Mouse (Mus musculus) adipose tissue, adult 10 weeks (tissue): ENCODE data around the gene Art5. TPM values are rescaled to one million over a fixed set of nuclear protein-coding genes. Genes with fewer than 3 reads are reported as not detected.

Experiments
- polyA plus RNA-seq: library from polyadenylated mRNA; stranded (reverse); fragments of 350-450 nt; fragmentation: Illumina TruSeq; extraction: RNeasy Lipid Tissue Mini Kit (QIAGEN cat#74804); gene quantifications from one replicate; pipeline ENCODE4 v1.2.3, GENCODE M21; 2014; ENCODE audit warnings: low read depth, low replicate concordance

The Art5 gene
- polyA plus RNA-seq: 2.0 TPM

DNA sequence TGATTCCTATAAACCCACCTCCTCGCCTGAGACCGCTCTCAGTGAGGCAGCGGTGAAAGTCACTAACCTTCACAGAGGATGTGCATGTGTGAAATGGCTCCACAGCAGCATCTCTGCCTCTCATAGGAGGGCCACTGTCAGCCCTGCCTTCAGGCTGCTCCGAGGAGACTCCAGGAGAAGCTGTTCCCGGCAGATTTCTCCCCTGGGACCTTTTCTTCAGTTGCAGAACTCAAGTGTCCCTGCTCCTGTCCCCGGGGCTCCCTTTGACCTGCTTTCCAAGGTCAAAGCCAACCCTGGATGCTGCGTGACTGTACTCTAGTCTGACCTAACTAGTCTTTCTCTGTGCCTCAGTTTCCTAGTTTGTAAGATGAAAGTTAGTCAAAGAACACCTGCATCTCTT, at the start of gene Art5:
Art5 (minus strand) TSS at position 319 of the 400 bp plus-strand sequence.

DNA sequence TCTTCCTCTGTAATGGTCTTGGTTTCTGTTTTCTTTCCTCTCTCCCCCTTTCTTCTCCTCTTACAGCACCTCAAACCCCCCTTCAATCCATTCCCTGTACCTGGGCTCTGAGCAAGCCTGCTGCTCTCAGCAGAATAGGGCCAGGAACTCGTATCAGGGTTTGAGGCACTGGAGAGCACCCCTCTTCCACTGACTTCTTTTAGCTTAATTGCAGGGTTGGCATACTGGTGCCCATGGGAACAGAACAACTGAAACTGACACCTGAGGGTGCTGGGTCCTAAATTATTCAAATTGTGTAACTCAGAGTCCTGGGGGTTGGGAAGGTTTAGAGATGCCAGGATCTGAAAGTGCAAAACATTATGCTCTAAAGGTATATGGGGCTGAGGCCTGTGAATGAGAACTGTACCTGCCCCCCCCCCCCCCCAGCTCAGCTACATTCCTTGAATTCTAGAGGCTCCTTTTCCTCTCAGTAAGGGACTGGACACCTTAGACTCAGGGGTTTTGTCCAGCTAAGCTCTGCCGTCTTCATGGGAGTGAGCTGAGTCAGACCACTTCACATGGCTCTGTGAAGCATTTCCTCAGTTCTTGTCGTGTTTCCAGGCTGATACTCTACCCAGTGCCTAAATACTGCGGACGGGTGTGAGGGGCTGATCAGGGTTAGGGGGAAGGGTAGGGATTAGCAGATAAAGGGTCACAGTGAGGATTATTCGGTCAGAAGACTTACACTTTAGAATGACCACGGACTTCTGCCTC, 7.5 kb upstream of the Art5 start, which contains the start of gene Chrna10:
Chrna10 (minus strand) TSS at position 250 of the 753 bp plus-strand sequence.

DNA sequence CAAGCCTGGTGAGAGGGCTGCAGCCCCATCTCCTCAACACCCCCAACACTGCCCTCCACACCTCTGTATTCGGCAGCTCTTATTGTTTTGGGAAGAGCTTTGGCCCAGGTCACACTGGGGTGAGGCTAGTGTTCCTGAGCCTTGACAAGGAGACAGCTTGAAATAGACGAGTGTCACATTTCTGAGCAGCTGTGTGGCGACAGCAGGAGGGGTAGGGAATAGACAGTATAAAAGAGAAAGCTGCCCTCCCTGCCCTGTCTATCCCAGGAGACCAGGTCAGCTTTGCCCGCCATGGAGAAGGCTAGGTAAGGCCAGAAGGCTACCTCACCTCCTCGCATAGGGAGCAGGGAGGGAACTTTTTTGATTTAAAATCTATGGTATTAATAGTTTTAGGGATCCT, 7.8 kb downstream of the Art5 start, which contains the start of gene Art1:
Art1 (plus strand) TSS at position 257 of the 400 bp plus-strand sequence.

DNA sequence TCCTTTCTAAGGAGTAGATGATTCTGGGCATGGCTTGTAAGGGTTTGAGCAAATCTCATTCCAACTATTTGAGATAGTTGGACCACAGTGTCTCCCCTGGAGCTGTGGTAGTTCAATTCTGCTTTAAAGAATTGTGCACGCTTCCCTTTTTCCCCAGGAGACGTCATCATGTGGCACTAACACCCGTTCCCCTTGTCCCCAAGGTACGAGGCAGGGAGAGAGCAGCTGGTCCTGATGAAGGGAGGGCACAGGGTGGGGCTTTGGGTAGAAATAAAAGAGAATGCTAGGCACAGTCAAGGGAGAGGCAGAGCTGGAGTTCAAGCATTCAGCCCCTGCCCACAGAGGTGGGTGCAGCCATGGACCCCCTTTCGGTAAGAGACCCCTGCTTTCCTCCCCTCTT, 26.5 kb downstream of the Art5 start, which contains the start of gene Trpc2:
Trpc2 (plus strand) TSS at position 301 of the 400 bp plus-strand sequence.

DNA sequence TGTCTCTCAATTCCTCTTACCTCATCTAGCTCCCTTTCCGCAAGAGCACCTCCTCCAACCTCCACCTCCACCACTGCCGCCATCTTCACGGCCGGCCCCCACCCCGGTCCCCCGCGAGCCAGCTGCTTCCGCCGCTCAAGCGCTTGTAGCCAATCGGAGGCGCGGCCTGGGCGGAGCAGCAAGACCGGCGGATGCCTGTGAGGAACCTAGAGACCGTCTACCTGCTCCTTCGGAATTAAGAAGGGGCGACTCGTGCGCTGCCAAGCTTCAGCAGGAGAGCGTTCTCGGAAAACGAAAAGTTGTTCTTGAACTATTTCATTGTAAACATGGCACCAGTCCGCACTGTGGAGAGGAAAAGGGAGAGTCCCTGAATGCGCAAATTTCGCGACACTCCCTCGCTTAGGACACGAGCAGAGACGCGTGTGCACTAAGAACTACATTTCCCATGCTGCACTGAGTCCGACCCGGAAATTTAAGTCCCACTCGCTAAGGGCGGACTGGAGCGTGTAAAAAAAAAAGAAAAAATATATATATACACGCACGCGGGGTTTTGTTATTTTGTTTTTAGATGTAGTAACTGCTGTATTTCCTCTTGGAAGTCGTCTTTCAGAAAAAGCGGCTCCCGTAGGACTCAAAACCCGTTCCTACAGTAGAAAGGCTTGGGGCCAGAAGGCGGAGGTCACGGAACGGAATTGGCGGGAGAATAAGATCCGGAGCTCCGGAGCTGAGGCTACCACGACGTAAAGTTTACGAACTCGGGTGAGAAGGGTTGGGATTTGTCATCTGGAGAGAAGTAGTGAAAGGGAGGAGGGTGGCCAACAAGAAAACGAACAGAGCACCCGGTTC, 44.0 kb downstream of the Art5 start, which contains the start of the genes Rnf121, Xndc1 and Xntrpc:
Rnf121 (minus strand) TSS at position 424 of the 846 bp plus-strand sequence.
Xndc1 (plus strand) TSS at position 466 of the 846 bp plus-strand sequence.
Xntrpc (plus strand) TSS at position 668 of the 846 bp plus-strand sequence.

Other genes starting within 250 kb of the Art5 start
- 26.5 TPM for gene Anapc15, start 245.8 kb downstream of the Art5 start, polyA plus RNA-seq
- 41.9 TPM for gene Folr1, start 238.7 kb downstream of the Art5 start, polyA plus RNA-seq
- gene Lamtor1, start 203.6 kb downstream of the Art5 start, polyA plus RNA-seq: 159 TPM
- 0.65 TPM for gene Tomt, start 203.1 kb downstream of the Art5 start, polyA plus RNA-seq
- gene Lrrc51, start 175.6 kb downstream of the Art5 start, polyA plus RNA-seq: 58.8 TPM
- gene Numa1, start 175.4 kb downstream of the Art5 start, polyA plus RNA-seq: 93.3 TPM
- gene Il18bp, start 90.8 kb downstream of the Art5 start, polyA plus RNA-seq: 9.5 TPM
- gene Rnf121, start 44.0 kb downstream of the Art5 start, polyA plus RNA-seq: 26.7 TPM
- gene Xndc1, start 44.0 kb downstream of the Art5 start, polyA plus RNA-seq: 17.4 TPM
- gene Xntrpc, start 43.8 kb downstream of the Art5 start, polyA plus RNA-seq: 0.87 TPM
- gene Trpc2, start 26.4 kb downstream of the Art5 start, polyA plus RNA-seq: 1.0 TPM
- 0.36 TPM for gene Art1, start 7.7 kb downstream of the Art5 start, polyA plus RNA-seq
- gene Chrna10, start 7.3 kb upstream of the Art5 start, polyA plus RNA-seq: not detected
- gene Nup98, start 100.7 kb upstream of the Art5 start, polyA plus RNA-seq: 27.5 TPM
- gene Pgap2, start 100.7 kb upstream of the Art5 start, polyA plus RNA-seq: 377 TPM
- 43.1 TPM for gene Rhog, start 146.6 kb upstream of the Art5 start, polyA plus RNA-seq
- 47.4 TPM for gene Stim1, start 158.3 kb upstream of the Art5 start, polyA plus RNA-seq